Mouse (Mus musculus): ENCODE data around the gene Ctnnbip1. TPM values are rescaled to one million over a fixed set of nuclear protein-coding genes. Genes with fewer than 3 reads are reported as not detected.

The Ctnnbip1 gene
- polyA plus RNA-seq, 1 experiment from 2014 or later = 41.2 TPM

- no peak for ATAC-seq
- Histone ChIP-seq H3K4me1 (ENCODE audit: control insufficient read depth, insufficient read depth, low read length) (peaks cover 20% of the 10 kb centered on the region), H3K4me2 (ENCODE audit: low read depth, low read length) (peak overlapping the region; percentile 97), H3K9me3 (ENCODE audit: control insufficient read depth, low read length) (no peaks in the 10 kb centered on the region), H3K27ac (ENCODE audit: low read length) (no peak overlapping the region), H3K36me3 (ENCODE audit: control insufficient read depth, insufficient read depth, low read length) (no peaks in the 10 kb centered on the region), H3K9ac (ENCODE audit: low read depth, low read length) (peak overlapping the region; percentile 90), H3K27me3 (replicated peaks; ENCODE audit: control insufficient read depth, insufficient read depth, low read length) (peaks cover 5% of the 10 kb centered on the region; the same call in 1 of the 2 replicates), H3K4me3 (ENCODE audit: low read length) (peak overlapping the region; percentile 82)
- 8% methylated on average over 24 of the region's 24 CpGs for whole genome bisulfite sequencing
These were observed 69.6 kb downstream of the Ctnnbip1 start for GRCm38 (mm10) chr4:149587596-149588168.

GRCm38 (mm10) chr4:149590200-149590599, 72.2 kb downstream of the Ctnnbip1 start:
- peaks cover 22% of the 10 kb centered on the region for H3K4me1 ChIP-seq (ENCODE audit: control insufficient read depth, insufficient read depth, low read length)
- H3K36me3 ChIP-seq (ENCODE audit: control insufficient read depth, insufficient read depth, low read length) = no peaks in the 10 kb centered on the region
- H3K27me3 ChIP-seq (replicated peaks; ENCODE audit: control insufficient read depth, insufficient read depth, low read length) = peaks cover 5% of the 10 kb centered on the region; the same call in 1 of the 2 replicates
- H3K9me3 ChIP-seq (ENCODE audit: control insufficient read depth, low read length) = no peaks in the 10 kb centered on the region
- no peak overlapping the region for H3K4me2 ChIP-seq (ENCODE audit: low read depth, low read length)
- ATAC-seq = no peak
- H3K9ac ChIP-seq (ENCODE audit: low read depth, low read length) = no peak overlapping the region
- H3K4me3 ChIP-seq (ENCODE audit: low read length) = no peak overlapping the region
- WGBS = 90% methylated on average over 1 of the region's 1 CpGs
- no peak overlapping the region for H3K27ac ChIP-seq (ENCODE audit: low read length)

GRCm38 (mm10) chr4:149591486-149591885, 73.5 kb downstream of the Ctnnbip1 start:
- H3K9ac ChIP-seq (ENCODE audit: low read depth, low read length) = no peak overlapping the region
- H3K4me1 ChIP-seq (ENCODE audit: control insufficient read depth, insufficient read depth, low read length) = peaks cover 19% of the 10 kb centered on the region
- H3K27ac ChIP-seq (ENCODE audit: low read length) = no peak overlapping the region
- peaks cover 5% of the 10 kb centered on the region; the same call in 1 of the 2 replicates for H3K27me3 ChIP-seq (replicated peaks; ENCODE audit: control insufficient read depth, insufficient read depth, low read length)
- no peak for ATAC-seq
- H3K4me3 ChIP-seq (ENCODE audit: low read length) = no peak overlapping the region
- H3K36me3 ChIP-seq (ENCODE audit: control insufficient read depth, insufficient read depth, low read length) = no peaks in the 10 kb centered on the region
- H3K9me3 ChIP-seq (ENCODE audit: control insufficient read depth, low read length) = no peaks in the 10 kb centered on the region
- no peak overlapping the region for H3K4me2 ChIP-seq (ENCODE audit: low read depth, low read length)
- 82% methylated on average over 2 of the region's 2 CpGs for WGBS

DNA sequence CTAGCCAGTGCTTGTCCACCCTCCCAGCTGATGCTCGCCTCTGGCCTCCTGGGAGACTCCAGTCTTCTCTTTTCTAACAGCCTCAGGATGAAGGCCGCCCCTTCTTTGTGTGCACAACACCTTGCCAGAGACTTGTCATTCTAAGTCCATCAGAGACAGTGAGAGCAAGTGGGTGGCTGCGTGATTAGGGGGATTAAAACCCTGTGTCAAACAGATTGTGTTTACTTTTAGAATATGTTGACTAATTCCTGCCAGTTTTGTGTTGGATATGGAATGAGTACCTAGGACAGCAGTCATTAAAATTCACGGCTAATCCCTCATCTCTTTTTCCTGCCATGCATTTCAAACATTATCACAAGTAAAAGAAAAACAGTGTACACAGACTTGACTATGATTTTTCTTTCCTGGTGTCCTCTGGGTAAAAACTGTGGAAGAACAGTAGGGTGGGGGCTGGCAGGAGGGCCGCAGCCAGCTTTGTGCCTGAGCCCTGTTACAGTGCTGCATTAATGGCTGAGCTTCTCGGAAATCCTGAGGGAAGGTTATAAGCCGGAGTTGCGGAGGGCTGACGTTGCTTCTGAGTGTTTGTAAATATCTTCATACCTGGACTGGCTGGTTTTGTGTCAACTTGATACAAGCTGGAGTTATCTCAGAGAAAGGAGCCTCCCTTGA, 77.0 kb downstream of the Ctnnbip1 start:
- Histone ChIP-seq H3K36me3 (ENCODE audit: control insufficient read depth, insufficient read depth, low read length) (no peaks in the 10 kb centered on the region), H3K27me3 (replicated peaks; ENCODE audit: control insufficient read depth, insufficient read depth, low read length) (no peaks in the 10 kb centered on the region), H3K27ac (ENCODE audit: low read length) (no peak overlapping the region), H3K4me2 (ENCODE audit: low read depth, low read length) (no peak overlapping the region), H3K4me3 (ENCODE audit: low read length) (no peak overlapping the region), H3K4me1 (ENCODE audit: control insufficient read depth, insufficient read depth, low read length) (peaks cover 10% of the 10 kb centered on the region), H3K9me3 (ENCODE audit: control insufficient read depth, low read length) (no peaks in the 10 kb centered on the region), H3K9ac (ENCODE audit: low read depth, low read length) (no peak overlapping the region)
- WGBS = 79% methylated on average over 9 of the region's 9 CpGs
- ATAC-seq = no peak

GRCm38 (mm10) chr4:149597641-149598208, 79.7 kb downstream of the Ctnnbip1 start:
- H3K9ac ChIP-seq (ENCODE audit: low read depth, low read length) = no peak overlapping the region
- H3K27ac ChIP-seq (ENCODE audit: low read length) = no peak overlapping the region
- H3K9me3 ChIP-seq (ENCODE audit: control insufficient read depth, low read length) = no peaks in the 10 kb centered on the region
- H3K4me2 ChIP-seq (ENCODE audit: low read depth, low read length) = no peak overlapping the region
- H3K4me1 ChIP-seq (ENCODE audit: control insufficient read depth, insufficient read depth, low read length) = peaks cover 14% of the 10 kb centered on the region
- H3K4me3 ChIP-seq (ENCODE audit: low read length) = no peak overlapping the region
- no peaks in the 10 kb centered on the region for H3K36me3 ChIP-seq (ENCODE audit: control insufficient read depth, insufficient read depth, low read length)
- no peaks in the 10 kb centered on the region for H3K27me3 ChIP-seq (replicated peaks; ENCODE audit: control insufficient read depth, insufficient read depth, low read length)
- WGBS = 78% methylated on average over 12 of the region's 12 CpGs
- no peak for ATAC-seq

GRCm38 (mm10) chr4:149599549-149599948, 81.5 kb downstream of the Ctnnbip1 start:
- Histone ChIP-seq H3K9me3 (ENCODE audit: control insufficient read depth, low read length) (no peaks in the 10 kb centered on the region), H3K27me3 (replicated peaks; ENCODE audit: control insufficient read depth, insufficient read depth, low read length) (no peaks in the 10 kb centered on the region), H3K4me2 (ENCODE audit: low read depth, low read length) (no peak overlapping the region), H3K4me1 (ENCODE audit: control insufficient read depth, insufficient read depth, low read length) (peaks cover 12% of the 10 kb centered on the region), H3K4me3 (ENCODE audit: low read length) (no peak overlapping the region), H3K36me3 (ENCODE audit: control insufficient read depth, insufficient read depth, low read length) (no peaks in the 10 kb centered on the region), H3K9ac (ENCODE audit: low read depth, low read length) (no peak overlapping the region), H3K27ac (ENCODE audit: low read length) (no peak overlapping the region)
- ATAC-seq = no peak
- WGBS = 91% methylated on average over 6 of the region's 6 CpGs

DNA sequence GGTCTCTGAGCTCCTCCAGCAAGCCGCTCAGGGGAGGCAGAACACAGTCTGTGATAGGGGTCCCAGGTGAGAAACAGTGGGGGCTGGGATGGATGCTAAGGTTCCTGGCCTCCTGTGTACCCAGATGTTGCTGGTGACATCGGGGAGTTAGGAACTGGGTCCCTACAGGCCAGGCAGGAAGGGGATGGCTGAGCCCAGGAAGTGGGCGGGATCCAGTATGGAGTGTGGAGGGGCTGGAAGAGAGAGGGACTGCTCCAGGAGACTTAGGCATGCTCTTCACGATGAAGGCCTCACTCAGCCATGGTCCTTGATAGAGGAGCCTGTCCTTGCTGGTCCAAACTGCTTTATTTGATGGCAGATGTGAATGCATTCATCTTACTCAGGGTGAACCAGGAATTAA, 82.1 kb downstream of the Ctnnbip1 start:
- no peaks in the 10 kb centered on the region for H3K36me3 ChIP-seq (ENCODE audit: control insufficient read depth, insufficient read depth, low read length)
- no peak overlapping the region for H3K27ac ChIP-seq (ENCODE audit: low read length)
- no peaks in the 10 kb centered on the region for H3K9me3 ChIP-seq (ENCODE audit: control insufficient read depth, low read length)
- no peaks in the 10 kb centered on the region for H3K27me3 ChIP-seq (replicated peaks; ENCODE audit: control insufficient read depth, insufficient read depth, low read length)
- no peak overlapping the region for H3K4me2 ChIP-seq (ENCODE audit: low read depth, low read length)
- H3K9ac ChIP-seq (ENCODE audit: low read depth, low read length) = no peak overlapping the region
- no peak for ATAC-seq
- 81% methylated on average over 4 of the region's 4 CpGs for WGBS
- peaks cover 12% of the 10 kb centered on the region for H3K4me1 ChIP-seq (ENCODE audit: control insufficient read depth, insufficient read depth, low read length)
- H3K4me3 ChIP-seq (ENCODE audit: low read length) = no peak overlapping the region

- no peak overlapping the region for H3K4me2 ChIP-seq (ENCODE audit: low read depth, low read length)
- no peak overlapping the region for H3K9ac ChIP-seq (ENCODE audit: low read depth, low read length)
- WGBS = 29% methylated on average over 4 of the region's 4 CpGs
- peaks cover 12% of the 10 kb centered on the region for H3K4me1 ChIP-seq (ENCODE audit: control insufficient read depth, insufficient read depth, low read length)
- no peak overlapping the region for H3K27ac ChIP-seq (ENCODE audit: low read length)
- ATAC-seq = no peak
- no peaks in the 10 kb centered on the region for H3K9me3 ChIP-seq (ENCODE audit: control insufficient read depth, low read length)
- H3K36me3 ChIP-seq (ENCODE audit: control insufficient read depth, insufficient read depth, low read length) = no peaks in the 10 kb centered on the region
- H3K27me3 ChIP-seq (replicated peaks; ENCODE audit: control insufficient read depth, insufficient read depth, low read length) = no peaks in the 10 kb centered on the region
- no peak overlapping the region for H3K4me3 ChIP-seq (ENCODE audit: low read length)
These were observed 83.4 kb downstream of the Ctnnbip1 start for GRCm38 (mm10) chr4:149601484-149601883.

DNA sequence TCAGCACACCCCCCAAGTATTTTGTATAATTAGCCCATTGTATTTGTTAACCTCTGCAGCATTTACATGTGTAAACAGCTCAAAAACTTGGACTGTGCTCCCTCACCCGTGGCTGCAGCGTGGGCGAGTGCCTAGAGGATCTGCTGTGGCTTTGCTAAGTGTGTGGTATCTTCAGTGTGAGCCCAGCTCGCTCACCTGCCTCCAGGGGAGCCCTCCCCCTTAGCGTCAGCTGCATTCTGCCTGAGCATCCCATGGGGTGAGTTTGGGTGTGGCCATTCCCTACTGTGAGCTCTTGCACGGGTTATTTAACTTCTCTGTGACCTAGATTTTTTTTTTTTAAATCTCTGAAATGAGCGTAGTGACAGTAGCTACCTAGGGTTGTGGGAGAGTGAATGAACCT, 84.2 kb downstream of the Ctnnbip1 start:
- no peaks in the 10 kb centered on the region for H3K9me3 ChIP-seq (ENCODE audit: control insufficient read depth, low read length)
- no peaks in the 10 kb centered on the region for H3K27me3 ChIP-seq (replicated peaks; ENCODE audit: control insufficient read depth, insufficient read depth, low read length)
- no peak overlapping the region for H3K9ac ChIP-seq (ENCODE audit: low read depth, low read length)
- H3K27ac ChIP-seq (ENCODE audit: low read length) = no peak overlapping the region
- no peak overlapping the region for H3K4me3 ChIP-seq (ENCODE audit: low read length)
- WGBS = 52% methylated on average over 7 of the region's 7 CpGs
- no peak for ATAC-seq
- H3K4me2 ChIP-seq (ENCODE audit: low read depth, low read length) = no peak overlapping the region
- H3K36me3 ChIP-seq (ENCODE audit: control insufficient read depth, insufficient read depth, low read length) = no peaks in the 10 kb centered on the region
- H3K4me1 ChIP-seq (ENCODE audit: control insufficient read depth, insufficient read depth, low read length) = peaks cover 14% of the 10 kb centered on the region

All from intestine, embryonic 16.5 days (tissue).